Mouse (Mus musculus): ENCODE measurements around the gene Pxdc1. TPM values are rescaled to one million over a fixed set of nuclear protein-coding genes. Genes with fewer than 3 reads are reported as not detected.

Gene Pxdc1
- total and polyA plus RNA-seq, 3 experiments = not detected

DNA sequence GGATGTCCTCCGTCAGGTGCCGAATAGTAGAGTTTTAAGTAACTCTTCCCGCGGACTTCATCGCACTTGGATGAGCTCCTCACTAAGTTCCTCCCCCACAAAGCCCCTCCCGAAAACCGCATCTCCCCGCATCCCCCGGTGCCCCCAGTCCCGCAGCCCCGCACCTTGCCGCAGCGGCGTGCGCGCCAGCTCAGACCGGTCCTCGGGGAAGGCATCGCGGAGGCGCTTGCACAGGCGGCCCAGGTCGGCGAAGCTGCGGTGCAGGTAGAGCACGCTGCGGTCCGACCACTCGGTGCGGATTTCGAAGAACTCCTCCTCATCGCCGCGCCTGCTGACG lies 1.3 kb downstream of the Pxdc1 start:
- no peak for TF ChIP-seq MAX (IDR thresholded peaks at IDR 0.05; ENCODE audit: low read length)
- no peak for TF ChIP-seq EP300 (IDR thresholded peaks at IDR 0.05; ENCODE audit: low read depth in 1 of 2, low read length in 2 of 2)
- no peak for TF ChIP-seq SIN3A (IDR thresholded peaks at IDR 0.05; ENCODE audit: low read length)
- no peak for TF ChIP-seq NRF1 (IDR thresholded peaks at IDR 0.05; ENCODE audit: insufficient read depth, low read depth, low read length, poor library complexity, severe bottlenecking)
- no peak for TF ChIP-seq USF2 (IDR thresholded peaks at IDR 0.05; ENCODE audit: borderline replicate concordance in 1 of 2, insufficient read depth in 1 of 2, low read depth in 1 of 2, low read length in 2 of 2)
- no peak for TF ChIP-seq MYB (IDR thresholded peaks at IDR 0.05; ENCODE audit: low read depth, low read length)
- no peak for TF ChIP-seq MEF2A (IDR thresholded peaks at IDR 0.05; ENCODE audit: extremely low read depth, insufficient replicate concordance, low read depth, low read length, poor library complexity, severe bottlenecking)
- no peak for TF ChIP-seq MAFK (IDR thresholded peaks at IDR 0.05; ENCODE audit: borderline replicate concordance, low read depth, low read length)
- no peak for TF ChIP-seq CHD1 (IDR thresholded peaks at IDR 0.05; ENCODE audit: low read depth, low read length)
- TF ChIP-seq TCF12 (IDR thresholded peaks at IDR 0.05; ENCODE audit: low read depth, low read length) = no peak
- TF ChIP-seq POLR2AphosphoS5 (IDR thresholded peaks at IDR 0.05; ENCODE audit: borderline replicate concordance, low read depth, low read length) = no peak
- no peak for TF ChIP-seq ELF1 (IDR thresholded peaks at IDR 0.05; ENCODE audit: low read depth, low read length)
- TF ChIP-seq ZC3H11A (IDR thresholded peaks at IDR 0.05; ENCODE audit: low read depth, low read length) = no peak
- H3K27me3 ChIP-seq (ENCODE audit: control insufficient read depth in 1 of 2, insufficient read depth in 2 of 2, low read length in 2 of 2) = peaks cover 0 to 2% of the 10 kb centered on the region in 2 experiments; a peak in 2 of 4 replicates
- H3K4me3 ChIP-seq (ENCODE audit: control insufficient read depth in 1 of 2, insufficient read depth in 1 of 2, low read depth in 2 of 2, low read length in 2 of 2) = no peak overlapping the region
- H3K79me2 ChIP-seq (ENCODE audit: control insufficient read depth, insufficient read depth, low read length, poor library complexity) = no peaks in the 10 kb centered on the region
- H3K36me3 ChIP-seq (ENCODE audit: control insufficient read depth in 1 of 2, insufficient read depth in 2 of 2, low read length in 2 of 2) = no peaks in the 10 kb centered on the region
- DNase-seq (ENCODE audit: low read depth, low spot score) = no peak
- no peaks in the 10 kb centered on the region for H3K9me3 ChIP-seq (replicated peaks; ENCODE audit: insufficient read depth, low read length)
- H3K27ac ChIP-seq (ENCODE audit: control insufficient read depth, low read depth, low read length) = no peak overlapping the region
- no peaks in the 10 kb centered on the region for H3K4me1 ChIP-seq (ENCODE audit: control insufficient read depth in 1 of 2, insufficient read depth in 2 of 2, low read length in 2 of 2)
- H3K9ac ChIP-seq (ENCODE audit: control insufficient read depth, low read depth, low read length, poor library complexity, severe bottlenecking) = no peak overlapping the region

DNA sequence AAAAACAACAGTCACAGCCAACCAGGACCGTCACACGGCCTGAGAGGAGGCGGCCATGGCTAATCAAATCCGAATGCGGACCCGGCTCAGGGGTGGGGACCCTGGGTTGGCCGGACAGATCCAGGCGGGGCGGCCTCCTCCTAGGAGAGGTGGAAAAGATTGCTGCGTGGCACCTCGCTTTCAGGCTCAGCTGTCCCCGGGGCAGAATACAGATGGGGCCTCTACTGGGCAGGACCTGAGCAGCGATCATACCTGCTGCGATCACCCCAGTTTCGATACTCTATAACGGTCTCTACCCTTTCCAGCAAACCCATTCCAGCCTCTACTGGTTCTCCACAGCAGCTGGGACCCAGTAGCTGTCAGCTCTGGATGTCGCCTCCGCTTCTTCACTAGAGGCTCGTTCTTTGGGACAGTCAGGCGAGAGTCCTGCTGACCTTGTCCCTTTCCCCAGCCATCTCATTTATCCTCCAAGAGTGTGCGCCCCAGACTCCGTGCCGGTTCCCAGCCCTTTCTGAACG lies 1.8 kb downstream of the Pxdc1 start:
- Histone ChIP-seq H3K4me1 (ENCODE audit: control insufficient read depth in 1 of 2, insufficient read depth in 2 of 2, low read length in 2 of 2) (no peaks in the 10 kb centered on the region), H3K27ac (ENCODE audit: control insufficient read depth, low read depth, low read length) (no peak overlapping the region), H3K4me3 (ENCODE audit: control insufficient read depth in 1 of 2, insufficient read depth in 1 of 2, low read depth in 2 of 2, low read length in 2 of 2) (no peak overlapping the region), H3K9ac (ENCODE audit: control insufficient read depth, low read depth, low read length, poor library complexity, severe bottlenecking) (no peak overlapping the region), H3K27me3 (ENCODE audit: control insufficient read depth in 1 of 2, insufficient read depth in 2 of 2, low read length in 2 of 2) (peaks cover 0 to 2% of the 10 kb centered on the region in 2 experiments; a peak in 2 of 4 replicates), H3K36me3 (ENCODE audit: control insufficient read depth in 1 of 2, insufficient read depth in 2 of 2, low read length in 2 of 2) (no peaks in the 10 kb centered on the region), H3K9me3 (replicated peaks; ENCODE audit: insufficient read depth, low read length) (no peaks in the 10 kb centered on the region), H3K79me2 (ENCODE audit: control insufficient read depth, insufficient read depth, low read length, poor library complexity) (no peaks in the 10 kb centered on the region)
- DNase-seq (ENCODE audit: low read depth, low spot score) = no peak
- TF ChIP-seq ZMIZ1 (IDR thresholded peaks at IDR 0.05; ENCODE audit: low read depth, low read length) = no peak
- TF ChIP-seq TBP (IDR thresholded peaks at IDR 0.05; ENCODE audit: low read depth, low read length) = no peak
- TF ChIP-seq NELFE (IDR thresholded peaks at IDR 0.05; ENCODE audit: low read depth, low read length) = no peak
- no peak for TF ChIP-seq RCOR1 (IDR thresholded peaks at IDR 0.05; ENCODE audit: low read depth, low read length)
- no peak for TF ChIP-seq GABPA (IDR thresholded peaks at IDR 0.05; ENCODE audit: low read depth, low read length)
- TF ChIP-seq MYC (IDR thresholded peaks at IDR 0.05; ENCODE audit: low read depth, low read length) = no peak
- no peak for TF ChIP-seq EP300 (IDR thresholded peaks at IDR 0.05; ENCODE audit: low read depth in 1 of 2, low read length in 2 of 2)
- TF ChIP-seq MAX (IDR thresholded peaks at IDR 0.05; ENCODE audit: low read length) = no peak
